In genomic region chr14:99578665-99579064, GRCm38 (mm10) we compare ENCODE assay signal across 9 mouse cellular contexts.
DNase-seq lines count a peak whose midpoint lies in the region; ATAC-seq lines count a peak whose summit lies in the region.
"Had no signal": no experiment of that assay in that cellular context is flagged by ENCODE, and none has a peak within 500 bp of the region (broad histone marks: within the 10 kb centered on the region; RNA-seq: fewer than 3 reads in every experiment).

No protein-coding gene starts in this region.

- H3K4me2 ChIP-seq in heart, embryonic 15.5 days: peak overlapping the region; percentile 54
- peak overlapping the region; percentile 56 for H3K4me2 ChIP-seq in embryonic facial prominence, embryonic 13.5 days
- peak overlapping the region; percentile 51 for H3K4me2 ChIP-seq in limb, embryonic 13.5 days (replicated peaks)
- H3K4me2 ChIP-seq: liver, embryonic 15.5 days had no signal

- H3K4me1 ChIP-seq in heart, embryonic 15.5 days (replicated peaks): peaks cover 3% of the 10 kb centered on the region; the same call in 1 of the 2 replicates
- 0 out of 2 replicates have a peak, but pooled peaks cover 6% of the 10 kb centered on the region for H3K4me1 ChIP-seq in heart, embryonic 10.5 days
- peaks cover 20% of the 10 kb centered on the region for H3K4me1 ChIP-seq in embryonic facial prominence, embryonic 13.5 days
- H3K4me1 ChIP-seq in limb, embryonic 13.5 days: peaks cover 27% of the 10 kb centered on the region
- H3K4me1 ChIP-seq: liver, embryonic 15.5 days had no signal

- H3K27me3 ChIP-seq in heart, embryonic 15.5 days: no peaks in the 10 kb centered on the region
- H3K27me3 ChIP-seq in heart, embryonic 10.5 days (ENCODE audit: insufficient read depth, poor library complexity, severe bottlenecking): no peaks in the 10 kb centered on the region
- H3K27me3 ChIP-seq in embryonic facial prominence, embryonic 13.5 days: no peaks in the 10 kb centered on the region
- H3K27me3 ChIP-seq in limb, embryonic 13.5 days: no peaks in the 10 kb centered on the region
- H3K27me3 ChIP-seq: liver, embryonic 15.5 days had no signal

- peak overlapping the region; percentile 30 for H3K4me3 ChIP-seq in heart, embryonic 15.5 days
- H3K4me3 ChIP-seq in heart, embryonic 10.5 days: no peak overlapping the region
- H3K4me3 ChIP-seq in embryonic facial prominence, embryonic 13.5 days: peak overlapping the region; percentile 29
- peak overlapping the region; percentile 22; the same call in 1 of the 2 replicates for H3K4me3 ChIP-seq in limb, embryonic 13.5 days
- H3K4me3 ChIP-seq: liver, embryonic 15.5 days had no signal

- no peak for ATAC-seq in heart, embryonic 15.5 days (replicated peaks; ENCODE audit: insufficient number of reproducible peaks, insufficient read depth, low FRiP score, low read depth)
- no peak; the same call in 1 of the 2 replicates for ATAC-seq in embryonic facial prominence, embryonic 13.5 days (ENCODE audit: insufficient number of reproducible peaks, insufficient read depth, low FRiP score, low TSS enrichment, low read depth)
- ATAC-seq in limb, embryonic 13.5 days (ENCODE audit: low FRiP score, low read depth): no peak; the same call in 1 of the 2 replicates

- DNase-seq in heart, embryonic 10.5 days (ENCODE audit: low spot score): no peak
- DNase-seq in adrenal gland, adult 2 months: peak; percentile 23
- no peak for DNase-seq in cerebellum, adult 11-12 months
- no peak for DNase-seq in frontal cortex, postnatal 14 days (ENCODE audit: low spot score in 2 of 2)
- DNase-seq in cerebellum, adult 9-10 months: no peak

- no peak overlapping the region for H3K27ac ChIP-seq in heart, embryonic 15.5 days
- no peak overlapping the region for H3K27ac ChIP-seq in heart, embryonic 10.5 days
- peak overlapping the region; percentile 78 for H3K27ac ChIP-seq in embryonic facial prominence, embryonic 13.5 days
- peak overlapping the region; percentile 52; the same call in 1 of the 2 replicates for H3K27ac ChIP-seq in limb, embryonic 13.5 days
- H3K27ac ChIP-seq: liver, embryonic 15.5 days had no signal

- WGBS in heart, embryonic 15.5 days: 57% methylated on average over 17 of the region's 17 CpGs
- 75% methylated on average over 17 of the region's 17 CpGs for WGBS in heart, embryonic 10.5 days
- 41% methylated on average over 17 of the region's 17 CpGs for WGBS in embryonic facial prominence, embryonic 13.5 days
- whole genome bisulfite sequencing in limb, embryonic 13.5 days: 47% methylated on average over 17 of the region's 17 CpGs

- H3K9ac ChIP-seq in heart, embryonic 15.5 days: 0 out of 2 replicates have a peak overlapping the region, but pooled peaks have one; percentile 27
- peak overlapping the region; percentile 52 for H3K9ac ChIP-seq in embryonic facial prominence, embryonic 13.5 days
- peak overlapping the region; percentile 25; the same call in 1 of the 2 replicates for H3K9ac ChIP-seq in limb, embryonic 13.5 days
- H3K9ac ChIP-seq: liver, embryonic 15.5 days had no signal

- no peaks in the 10 kb centered on the region for H3K9me3 ChIP-seq in heart, embryonic 15.5 days (replicated peaks)
- H3K9me3 ChIP-seq in heart, embryonic 10.5 days: no peaks in the 10 kb centered on the region
- H3K9me3 ChIP-seq in embryonic facial prominence, embryonic 13.5 days: no peaks in the 10 kb centered on the region
- no peaks in the 10 kb centered on the region for H3K9me3 ChIP-seq in limb, embryonic 13.5 days
- H3K9me3 ChIP-seq: liver, embryonic 15.5 days had no signal

- no peaks in the 10 kb centered on the region for H3K36me3 ChIP-seq in heart, embryonic 15.5 days
- no peaks in the 10 kb centered on the region for H3K36me3 ChIP-seq in heart, embryonic 10.5 days
- H3K36me3 ChIP-seq in embryonic facial prominence, embryonic 13.5 days: no peaks in the 10 kb centered on the region
- no peaks in the 10 kb centered on the region for H3K36me3 ChIP-seq in limb, embryonic 13.5 days
- H3K36me3 ChIP-seq: liver, embryonic 15.5 days had no signal

Comparison
In these comparisons a context has a peak if more than half of its experiments do, and no peak if none do; other contexts are left out.
1. H3K27ac ChIP-seq: peak in embryonic facial prominence, embryonic 13.5 days (single experiment) and limb, embryonic 13.5 days (single experiment); none in heart, embryonic 15.5 days (single experiment) and heart, embryonic 10.5 days (single experiment).
2. Peak in every context shown above with its lines, with median percentiles within 50 percentile points of each other: H3K4me2 ChIP-seq and H3K9ac ChIP-seq.